9 mouse cellular contexts compared by ENCODE assay signal in the genomic region with DNA sequence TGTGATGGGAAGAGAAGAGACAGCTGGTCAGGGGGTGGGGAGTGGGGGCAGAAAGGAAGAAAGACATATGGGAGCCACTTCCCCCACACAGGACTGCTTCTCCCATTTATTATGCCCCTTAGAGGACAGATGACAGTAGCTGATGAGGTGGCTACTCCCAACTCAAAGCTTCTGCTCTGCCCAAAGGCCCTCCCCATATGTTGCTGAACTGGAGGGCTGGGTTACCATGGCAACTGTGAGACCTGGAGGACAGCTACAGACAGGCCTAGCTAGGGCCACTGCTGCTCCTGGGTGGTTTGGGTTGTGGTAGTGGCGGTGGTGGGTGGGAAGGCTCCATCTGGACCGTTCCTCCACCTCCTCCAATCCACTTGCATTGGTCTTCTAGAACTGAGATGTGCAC. TPM values are rescaled to one million over a fixed set of nuclear protein-coding genes. Genes with fewer than 3 reads are reported as not detected.
A peak's percentile ranks its signal among the peaks of the same experiment; 100 is the strongest.
DNase-seq lines count a peak whose midpoint lies in the region; ATAC-seq lines count a peak whose summit lies in the region.
"Had no signal": no experiment of that assay in that cellular context is flagged by ENCODE, and none has a peak within 500 bp of the region (broad histone marks: within the 10 kb centered on the region; RNA-seq: fewer than 3 reads in every experiment).

No protein-coding gene starts in this region.

- no peak overlapping the region for H3K4me3 ChIP-seq in neural tube, embryonic 15.5 days (replicated peaks)

- WGBS in neural tube, embryonic 15.5 days: 35% methylated on average over 2 of the region's 2 CpGs

- no peaks in the 10 kb centered on the region for H3K36me3 ChIP-seq in neural tube, embryonic 15.5 days

- H3K27ac ChIP-seq in neural tube, embryonic 15.5 days (replicated peaks): no peak overlapping the region

- peak; percentile 68 for ATAC-seq in frontal cortex, adult (ENCODE audit: low TSS enrichment)
- ATAC-seq in neural tube, embryonic 15.5 days (ENCODE audit: low FRiP score): peak; percentile 22; the same call in 1 of the 2 replicates
- ATAC-seq in megakaryocyte, adult 5-6 weeks (ENCODE audit: poor library complexity, severe bottlenecking): no peak

- H3K9me3 ChIP-seq in neural tube, embryonic 15.5 days (replicated peaks): no peaks in the 10 kb centered on the region

- DNase-seq in embryo, embryonic 10.5 days (ENCODE audit: low spot score): peak; percentile 72
- DNase-seq in left cerebral cortex, adult 18-20 months (ENCODE audit: low spot score in 2 of 2): peak; percentile 62 to 84
- DNase-seq in kidney, adult 8-10 months: no peak
- no peak for DNase-seq in gastrocnemius, postnatal 25 days
- DNase-seq: gastrocnemius, postnatal 36 days had no signal

- H3K9ac ChIP-seq in neural tube, embryonic 15.5 days (replicated peaks): no peak overlapping the region

- H3K4me1 ChIP-seq in neural tube, embryonic 15.5 days: peaks cover 22% of the 10 kb centered on the region; the same call in 1 of the 2 replicates

- no peak overlapping the region for H3K4me2 ChIP-seq in neural tube, embryonic 15.5 days

- peaks cover 9% of the 10 kb centered on the region for H3K27me3 ChIP-seq in neural tube, embryonic 15.5 days (replicated peaks)

RNA-seq across cellular contexts. Expression of a gene that starts 5.9 kb away (rescaled TPM):
- 1 to 10 TPM in 1 of 2 experiments, under 1 TPM in 1; 0.82 to 1.4 TPM for total RNA-seq in left cerebral cortex, adult 18-20 months (2021)
- 0.13 and 0.26 TPM in 2 replicates for polyA plus RNA-seq in neural tube, embryonic 15.5 days (2015; fragmentation: Nextera tagmentation; extraction: Ambion mirVana)
- not detected for total RNA-seq in gastrocnemius, postnatal 25 days (2021)
- not detected in 2 replicates for total RNA-seq in megakaryocyte, adult 5-6 weeks (2015)
- not detected in 2 replicates for total RNA-seq in megakaryocyte, adult 5-6 weeks (2017)
- total RNA-seq: gastrocnemius, postnatal 36 days had no signal

RNA-seq across cellular contexts. Expression of a gene that starts 8.7 kb away (rescaled TPM):
- 100 to 1,000 TPM; 218 to 223 TPM for total RNA-seq in left cerebral cortex, adult 18-20 months (2021)
- polyA plus RNA-seq in neural tube, embryonic 15.5 days (2015; fragmentation: Nextera tagmentation; extraction: Ambion mirVana): 17.8 and 20.0 TPM in 2 replicates
- total RNA-seq in gastrocnemius, postnatal 25 days (2021): not detected
- not detected in 2 replicates for total RNA-seq in megakaryocyte, adult 5-6 weeks (2015)
- not detected in 2 replicates for total RNA-seq in megakaryocyte, adult 5-6 weeks (2017)
- total RNA-seq: gastrocnemius, postnatal 36 days had no signal
- polyA plus RNA-seq: spleen, adult 2 months had no signal

RNA-seq across cellular contexts. Expression of a gene that starts 21.2 kb away (rescaled TPM):
- total RNA-seq in left cerebral cortex, adult 18-20 months (2021): 10 to 100 TPM; 27.6 to 37.2 TPM
- polyA plus RNA-seq in neural tube, embryonic 15.5 days (2015; fragmentation: Nextera tagmentation; extraction: Ambion mirVana): 30.5 and 30.9 TPM in 2 replicates
- 1 to 10 TPM; 4.7 to 6.9 TPM for total RNA-seq in gastrocnemius, postnatal 25 days (2021)
- total RNA-seq in megakaryocyte, adult 5-6 weeks (2015): 11.7 and 16.0 TPM in 2 replicates
- 26.3 and 30.3 TPM in 2 replicates for total RNA-seq in megakaryocyte, adult 5-6 weeks (2017)

RNA-seq across cellular contexts. Expression of a gene that starts 28.4 kb away (rescaled TPM):
- 10 to 100 TPM; 38.0 to 49.1 TPM for total RNA-seq in left cerebral cortex, adult 18-20 months (2021)
- polyA plus RNA-seq in neural tube, embryonic 15.5 days (2015; fragmentation: Nextera tagmentation; extraction: Ambion mirVana): 21.6 and 25.1 TPM in 2 replicates
- total RNA-seq in gastrocnemius, postnatal 25 days (2021): under 1 TPM; 0.33 to 0.40 TPM
- 0.16 and 1.5 TPM in 2 replicates for total RNA-seq in megakaryocyte, adult 5-6 weeks (2015)
- total RNA-seq in megakaryocyte, adult 5-6 weeks (2017): 0.15 TPM in 1 of 2 replicates, not detected in the other

RNA-seq across cellular contexts. Expression of a gene that starts 40.3 kb away (rescaled TPM):
- total RNA-seq in left cerebral cortex, adult 18-20 months (2021): 10 to 100 TPM; 19.0 to 19.2 TPM
- 21.5 and 32.8 TPM in 2 replicates for polyA plus RNA-seq in neural tube, embryonic 15.5 days (2015; fragmentation: Nextera tagmentation; extraction: Ambion mirVana)
- 10 to 100 TPM; 42.1 to 47.7 TPM for total RNA-seq in gastrocnemius, postnatal 25 days (2021)
- total RNA-seq in megakaryocyte, adult 5-6 weeks (2015): 31.2 and 34.4 TPM in 2 replicates
- total RNA-seq in megakaryocyte, adult 5-6 weeks (2017): 43.1 and 47.6 TPM in 2 replicates

Comparison
In these comparisons a context has a peak if more than half of its experiments do, and no peak if none do; other contexts are left out.
1. DNase-seq: peak in embryo, embryonic 10.5 days (single experiment) and left cerebral cortex, adult 18-20 months (2 of 2); none in kidney, adult 8-10 months (0 of 2) and gastrocnemius, postnatal 25 days (single experiment).
2. RNA of a gene that starts 8.7 kb away (total RNA-seq): 218 to 223 TPM in left cerebral cortex, adult 18-20 months; not detected in gastrocnemius, postnatal 25 days and not detected in megakaryocyte, adult 5-6 weeks; every median in the first group is over 100 times any median in the second.